Mouse (Mus musculus) CH12.LX (cell line): ENCODE results near the gene Map2k4. TPM values are rescaled to one million over a fixed set of nuclear protein-coding genes. Genes with fewer than 3 reads are reported as not detected.

Experiments
- DNase-seq: peaks from one replicate; pipeline ENCODE4 v3.0.0-alpha.2; 2013; ENCODE audit errors: extremely low read depth
- H3K27ac ChIP-seq: 2 replicates; pipeline ENCODE4 v1.5.1; 2012; ENCODE audit warnings: low read depth, mild to moderate bottlenecking, control low read depth, moderate library complexity; ENCODE audit not compliant: insufficient read depth
- H3K27me3 ChIP-seq: replicated peaks from 2 replicates; pipeline ENCODE3; 2012; ENCODE audit warnings: inconsistent platforms
- H3K36me3 ChIP-seq, 2 experiments: replicated peaks in 1 of 2; 2 replicates each; pipeline versions ENCODE3 to v1.6.1; 2012; ENCODE audit warnings: inconsistent platforms in 1 of 2, low read length in 1 of 2, mild to moderate bottlenecking in 1 of 2, mixed read lengths in 1 of 2, moderate library complexity in 1 of 2; ENCODE audit not compliant: control insufficient read depth in 1 of 2, insufficient read depth in 1 of 2
- H3K4me1 ChIP-seq, 2 experiments: 2 replicates each; pipeline ENCODE4 v1.6.1; 2012; ENCODE audit warnings: inconsistent platforms in 1 of 2, moderate library complexity in 1 of 2; ENCODE audit not compliant: insufficient read depth in 2 of 2, control insufficient read depth in 1 of 2
- H3K4me2 ChIP-seq: 2 replicates; pipeline ENCODE4 v1.6.1; 2012; ENCODE audit warnings: low read depth, mild to moderate bottlenecking, control low read depth; ENCODE audit not compliant: poor library complexity, insufficient read depth, severe bottlenecking
- H3K4me3 ChIP-seq, 3 experiments: fragments of 150-350 bp in 1 of 3; sonication (generic) in 1 of 3; replicated peaks in 1 of 3; 2 replicates each; pipeline versions ENCODE3 to v1.5.1; 2011 to 2012; ENCODE audit warnings: low read depth in 2 of 3, low read length in 2 of 3, mild to moderate bottlenecking in 2 of 3, moderate library complexity in 2 of 3, control low read depth in 1 of 3, improper control_type of control experiment in 1 of 3, inconsistent platforms in 1 of 3, mixed read lengths in 1 of 3; ENCODE audit not compliant: poor library complexity in 1 of 3
- H3K79me2 ChIP-seq: replicated peaks from 2 replicates; pipeline ENCODE4 v1.6.1; 2012; ENCODE audit warnings: mild to moderate bottlenecking, moderate library complexity; ENCODE audit not compliant: control insufficient read depth, poor library complexity, insufficient read depth, severe bottlenecking; ENCODE audit errors: extremely low read depth
- H3K9ac ChIP-seq: 2 replicates; pipeline ENCODE4 v1.6.1; 2012; ENCODE audit warnings: low read depth, mild to moderate bottlenecking, control low read depth, moderate library complexity; ENCODE audit not compliant: insufficient read depth
- H3K9me3 ChIP-seq: replicated peaks from 2 replicates; pipeline ENCODE3; 2012; ENCODE audit warnings: low read length, inconsistent platforms, mixed read lengths
- BHLHE40 ChIP-seq: IDR thresholded peaks from 2 replicates; pipeline ENCODE4 v1.6.1; 2011; ENCODE audit warnings: mild to moderate bottlenecking, low read depth, low read length, improper control_type of control experiment
- CHD1 ChIP-seq: IDR thresholded peaks from 2 replicates; pipeline ENCODE4 v1.6.1; 2012; ENCODE audit warnings: low read depth, low read length, improper control_type of control experiment, inconsistent platforms
- CHD2 ChIP-seq: IDR thresholded peaks from 2 replicates; pipeline ENCODE4 v1.6.1; 2011; ENCODE audit warnings: low read length, improper control_type of control experiment
- CTCF ChIP-seq, 2 experiments: IDR thresholded peaks in 1 of 2; conservative IDR thresholded peaks in 1 of 2; 2 replicates each; pipeline ENCODE4 v1.5.1; 2011 to 2012; ENCODE audit warnings: low read depth in 2 of 2, low read length in 2 of 2, improper control_type of control experiment in 1 of 2, inconsistent platforms in 1 of 2, mild to moderate bottlenecking in 1 of 2, moderate library complexity in 1 of 2
- E2F4 ChIP-seq: IDR thresholded peaks from 2 replicates; pipeline ENCODE4 v1.6.1; 2011; ENCODE audit warnings: low read depth, low read length, improper control_type of control experiment; ENCODE audit not compliant: insufficient replicate concordance
- ELF1 ChIP-seq: IDR thresholded peaks from 2 replicates; pipeline ENCODE4 v1.6.1; 2014; ENCODE audit warnings: low read depth, mild to moderate bottlenecking, inconsistent platforms, low read length, improper control_type of control experiment
- EP300 ChIP-seq: IDR thresholded peaks from 2 replicates; pipeline ENCODE4 v1.6.1; 2011; ENCODE audit warnings: low read length, improper control_type of control experiment
- ETS1 ChIP-seq: conservative IDR thresholded peaks from 2 replicates; pipeline ENCODE4 v1.6.1; 2012; ENCODE audit warnings: low read depth, mild to moderate bottlenecking, inconsistent platforms, low read length, improper control_type of control experiment, moderate library complexity
- IRF4 ChIP-seq: IDR thresholded peaks from 2 replicates; pipeline ENCODE4 v1.6.1; 2014; ENCODE audit warnings: low read depth, mild to moderate bottlenecking, inconsistent platforms, low read length, improper control_type of control experiment
- JUN ChIP-seq: IDR thresholded peaks from 2 replicates; pipeline ENCODE4 v1.6.1; 2011; ENCODE audit warnings: low read depth, mild to moderate bottlenecking, low read length, improper control_type of control experiment, moderate library complexity; ENCODE audit not compliant: insufficient read depth
- KAT2A ChIP-seq: IDR thresholded peaks from 2 replicates; pipeline ENCODE4 v1.6.1; 2012; ENCODE audit warnings: low read length, improper control_type of control experiment, inconsistent platforms; ENCODE audit not compliant: insufficient replicate concordance
- MAFK ChIP-seq: IDR thresholded peaks from 2 replicates; pipeline ENCODE4 v1.6.1; 2011; ENCODE audit warnings: low read length, improper control_type of control experiment; ENCODE audit not compliant: insufficient replicate concordance
- MAX ChIP-seq: IDR thresholded peaks from 2 replicates; pipeline ENCODE4 v1.6.1; 2011; ENCODE audit warnings: low read length, improper control_type of control experiment
- MAZ ChIP-seq: IDR thresholded peaks from 2 replicates; pipeline ENCODE4 v1.6.1; 2012; ENCODE audit warnings: low read depth, mild to moderate bottlenecking, inconsistent platforms, low read length, improper control_type of control experiment, moderate library complexity
- MEF2A ChIP-seq: IDR thresholded peaks from 2 replicates; pipeline ENCODE4 v1.6.1; 2014; ENCODE audit warnings: low read depth, mild to moderate bottlenecking, inconsistent platforms, low read length, improper control_type of control experiment, borderline replicate concordance
- MXI1 ChIP-seq: IDR thresholded peaks from 2 replicates; pipeline ENCODE4 v1.6.1; 2011; ENCODE audit warnings: mild to moderate bottlenecking, low read depth, low read length, improper control_type of control experiment
- MYC ChIP-seq: IDR thresholded peaks from 2 replicates; pipeline ENCODE4 v1.6.1; 2011; ENCODE audit warnings: low read depth, mild to moderate bottlenecking, improper control_type of control experiment, low read length
- NELFE ChIP-seq: IDR thresholded peaks from 2 replicates; pipeline ENCODE4 v1.6.1; 2011; ENCODE audit warnings: low read depth, low read length, improper control_type of control experiment
- NRF1 ChIP-seq: IDR thresholded peaks from 2 replicates; pipeline ENCODE4 v1.6.1; 2014; ENCODE audit warnings: low read depth, mild to moderate bottlenecking, inconsistent platforms, low read length, improper control_type of control experiment, moderate library complexity
- PAX5 ChIP-seq: IDR thresholded peaks from 2 replicates; pipeline ENCODE4 v1.6.1; 2012; ENCODE audit warnings: low read length, inconsistent platforms, mixed read lengths
- POLR2A ChIP-seq: IDR thresholded peaks from 2 replicates; pipeline ENCODE4 v1.6.1; 2011; ENCODE audit warnings: low read depth, mild to moderate bottlenecking, improper control_type of control experiment, low read length
- POLR2AphosphoS2 ChIP-seq: IDR thresholded peaks from 2 replicates; pipeline ENCODE4 v1.6.1; 2011; ENCODE audit warnings: low read depth, low read length, improper control_type of control experiment
- RAD21 ChIP-seq: IDR thresholded peaks from 2 replicates; pipeline ENCODE4 v1.6.1; 2011; ENCODE audit warnings: low read depth, mild to moderate bottlenecking, low read length, improper control_type of control experiment, moderate library complexity
- RCOR1 ChIP-seq: conservative IDR thresholded peaks from 2 replicates; pipeline ENCODE4 v1.6.1; 2012; ENCODE audit warnings: low read depth, mild to moderate bottlenecking, inconsistent platforms, low read length, improper control_type of control experiment
- SIN3A ChIP-seq: IDR thresholded peaks from 2 replicates; pipeline ENCODE4 v1.6.1; 2012; ENCODE audit warnings: low read length, improper control_type of control experiment, inconsistent platforms
- SMC3 ChIP-seq: IDR thresholded peaks from 2 replicates; pipeline ENCODE4 v1.6.1; 2011; ENCODE audit warnings: low read depth, low read length, improper control_type of control experiment
- TBP ChIP-seq: conservative IDR thresholded peaks from 2 replicates; pipeline ENCODE4 v1.6.1; 2011; ENCODE audit warnings: low read depth, low read length, improper control_type of control experiment
- TCF12 ChIP-seq: IDR thresholded peaks from 2 replicates; pipeline ENCODE4 v1.6.1; 2014; ENCODE audit warnings: low read depth, mild to moderate bottlenecking, inconsistent platforms, low read length, improper control_type of control experiment
- UBTF ChIP-seq: IDR thresholded peaks from 2 replicates; pipeline ENCODE4 v1.6.1; 2012; ENCODE audit warnings: low read depth, mild to moderate bottlenecking, inconsistent platforms, low read length, improper control_type of control experiment, moderate library complexity
- USF1 ChIP-seq: IDR thresholded peaks from 2 replicates; pipeline ENCODE4 v1.6.1; 2014; ENCODE audit warnings: low read depth, mild to moderate bottlenecking, inconsistent platforms, low read length, improper control_type of control experiment
- USF2 ChIP-seq: conservative IDR thresholded peaks from 2 replicates; pipeline ENCODE4 v1.6.1; 2011; ENCODE audit warnings: low read depth, low read length, improper control_type of control experiment
- ZKSCAN1 ChIP-seq: IDR thresholded peaks from 2 replicates; pipeline ENCODE4 v1.6.1; 2012; ENCODE audit warnings: low read depth, inconsistent platforms, low read length, improper control_type of control experiment, borderline replicate concordance
- ZMIZ1 ChIP-seq: IDR thresholded peaks from 2 replicates; pipeline ENCODE4 v1.6.1; 2012; ENCODE audit warnings: low read depth, mild to moderate bottlenecking, inconsistent platforms, low read length, improper control_type of control experiment
- ZNF384 ChIP-seq: IDR thresholded peaks from 2 replicates; pipeline ENCODE4 v1.6.1; 2012; ENCODE audit warnings: low read depth, low read length, improper control_type of control experiment, inconsistent platforms
- dilution Hi-C: fragments of 300-500 bp; cut with MboI; formaldehyde crosslinking; loops from 2 replicates; pipeline ENCODE4 v1.14.3; 2020; ENCODE audit warnings: low sequenced_read_pairs; ENCODE audit not compliant: extremely low pct_unique_long_range_greater_than_20kb, extremely low pct_ligation_motif_present
- in situ Hi-C: fragments of 300-500 bp; cut with MboI; formaldehyde crosslinking; loops from 3 replicates; pipeline ENCODE4 v1.14.3; 2019; ENCODE audit warnings: low sequenced_read_pairs, low pct_ligation_motif_present, low pct_unique_long_range_greater_than_20kb, mixed read lengths
- polyA plus RNA-seq: library from polyadenylated mRNA; unstranded; fragments of >175 nt; gene quantifications from 2 replicates; pipeline ENCODE4 v1.2.1, GENCODE M21; 2012; ENCODE audit warnings: low read depth; ENCODE audit not compliant: insufficient read length
- total RNA-seq, 2 experiments: library from RNA; depleted of rRNA; stranded (reverse); fragments of 300-350 nt in 1 of 2; fragments of >200 nt in 1 of 2; gene quantifications; 2 replicates each; pipeline ENCODE4 v1.2.3; 2012 to 2014

Map2k4 gene
- total and polyA plus RNA-seq, 3 experiments = 27.2 to 50.0 (median 43.3) TPM

DNA sequence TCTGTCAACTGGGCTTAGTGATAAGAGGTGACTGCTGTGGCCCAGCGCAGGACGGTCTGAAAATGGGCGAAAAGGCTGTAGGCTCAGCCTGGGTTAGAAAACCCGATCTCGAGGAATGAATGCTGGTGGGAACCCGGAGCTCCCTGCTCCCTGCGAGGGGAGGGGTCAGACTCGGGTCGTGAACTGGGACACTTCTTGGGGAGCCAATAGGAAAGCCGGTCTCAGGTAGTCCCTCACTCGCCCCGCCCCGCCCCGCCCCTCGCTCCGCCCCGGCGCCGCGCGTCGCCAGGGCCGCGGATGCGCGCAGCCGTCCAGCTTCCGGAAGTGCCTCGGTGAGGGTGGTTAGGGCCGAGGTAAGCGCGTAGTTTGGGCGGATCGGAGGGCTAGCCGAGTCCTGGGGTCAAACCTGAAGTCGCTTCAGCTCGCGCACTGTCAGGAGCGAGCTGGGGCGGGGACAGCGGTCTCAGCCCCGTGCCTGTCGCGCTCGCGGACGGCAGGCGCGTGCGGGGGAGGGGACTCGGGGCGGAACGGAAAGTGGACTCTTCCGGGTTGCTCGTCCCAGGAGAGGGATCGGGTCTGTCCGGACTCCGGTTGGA lies 18.9 kb upstream of the Map2k4 start, which contains the start of gene Zkscan6 (continued):
- TF ChIP-seq MXI1 = peak; percentile 63
- TF ChIP-seq PAX5 = no peak
- TF ChIP-seq MEF2A = peak; percentile 26
- TF ChIP-seq EP300 = no peak
- peak; percentile 80 for TF ChIP-seq MYC
- TF ChIP-seq ELF1 = peak; percentile 96
- TF ChIP-seq ETS1 = 0 out of 2 replicates have a peak, but pooled peaks have one; percentile 35
- TF ChIP-seq RAD21 = no peak
- peak; percentile 66; the same call in 1 of the 2 replicates for TF ChIP-seq POLR2AphosphoS2
- TF ChIP-seq TBP = peak; percentile 68

DNA sequence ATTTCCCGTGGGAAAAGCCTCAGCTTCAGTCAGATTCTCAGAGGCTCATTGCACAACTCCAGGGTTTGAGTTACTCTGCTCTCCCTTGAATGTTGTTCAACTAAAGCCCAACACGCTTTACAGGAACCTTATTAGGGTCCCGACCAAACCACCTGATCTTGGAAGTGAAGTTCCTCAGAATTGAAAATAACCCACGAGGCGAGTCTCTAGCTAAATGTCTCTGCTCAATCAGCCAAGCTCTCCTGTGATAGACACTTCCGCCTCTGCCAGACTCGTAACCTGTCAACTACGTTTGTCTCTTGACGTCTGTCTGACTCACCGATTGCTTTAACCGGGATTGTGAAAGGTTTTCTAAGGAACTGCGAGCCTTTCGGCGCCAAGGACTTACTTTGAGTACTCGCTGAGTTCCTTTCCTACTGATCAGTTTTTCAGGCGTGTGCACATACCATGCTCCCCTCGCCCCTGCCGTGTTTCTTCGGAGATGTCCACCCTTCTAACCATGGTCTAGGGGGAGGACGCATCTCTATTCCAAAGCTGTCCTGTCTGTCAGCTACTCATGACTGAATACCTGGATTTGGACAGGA lies 18.3 kb upstream of the Map2k4 start:
- no peaks in the 10 kb centered on the region for H3K9me3 ChIP-seq
- in situ Hi-C loops = no loop called here
- H3K4me1 ChIP-seq = peaks cover 0 to 40% of the 10 kb centered on the region in 2 experiments; a peak in 3 of 4 replicates
- H3K79me2 ChIP-seq = peaks cover 18% of the 10 kb centered on the region
- peak overlapping the region; percentile 48 for H3K9ac ChIP-seq
- peak; percentile 67 for DNase-seq
- peak overlapping the region; percentile 94 for H3K4me2 ChIP-seq
- no peaks in the 10 kb centered on the region for H3K27me3 ChIP-seq
- peak overlapping the region; percentile 59 to 85 (median 78) for H3K4me3 ChIP-seq
- dilution Hi-C loops = no loop called here
- peaks cover 0 to 6% of the 10 kb centered on the region in 2 experiments for H3K36me3 ChIP-seq
- peak overlapping the region; percentile 7; the same call in 1 of the 2 replicates for H3K27ac ChIP-seq
- TF ChIP-seq CTCF (conservative IDR thresholded peaks at IDR 0.05 in 1 of 2, IDR thresholded peaks at IDR 0.05 in 1 of 2; ENCODE audit: low read depth in 2 of 2, low read length in 2 of 2) = 0 out of 4 replicates have a peak, but pooled peaks of 1 of the 2 experiments have one; percentile 6
- no peak for TF ChIP-seq TCF12
- 0 out of 2 replicates have a peak, but pooled peaks have one; percentile 13 for TF ChIP-seq ETS1
- no peak for TF ChIP-seq MAZ
- no peak for TF ChIP-seq POLR2AphosphoS2
- no peak for TF ChIP-seq MAX
- peak; percentile 38; the same call in 1 of the 2 replicates for TF ChIP-seq MXI1
- TF ChIP-seq E2F4 = no peak
- TF ChIP-seq ZMIZ1 = no peak
- no peak for TF ChIP-seq USF1
- TF ChIP-seq RCOR1 = 0 out of 2 replicates have a peak, but pooled peaks have one; percentile 5
- peak; percentile 23; the same call in 1 of the 2 replicates for TF ChIP-seq SIN3A
- 0 out of 2 replicates have a peak, but pooled peaks have one; percentile 4 for TF ChIP-seq CHD1
- TF ChIP-seq ELF1 = peak; percentile 69
- no peak for TF ChIP-seq PAX5
- TF ChIP-seq KAT2A = no peak
- TF ChIP-seq ZKSCAN1 = no peak
- no peak for TF ChIP-seq NELFE
- TF ChIP-seq POLR2A = no peak
- TF ChIP-seq IRF4 = no peak
- no peak for TF ChIP-seq ZNF384
- TF ChIP-seq JUN = no peak
- TF ChIP-seq MAFK = no peak
- TF ChIP-seq UBTF = 0 out of 2 replicates have a peak, but pooled peaks have one; percentile 12
- no peak for TF ChIP-seq CHD2
- TF ChIP-seq BHLHE40 = no peak
- no peak for TF ChIP-seq TBP
- TF ChIP-seq RAD21 = no peak
- 0 out of 2 replicates have a peak, but pooled peaks have one; percentile 17 for TF ChIP-seq EP300
- TF ChIP-seq SMC3 = no peak
- no peak for TF ChIP-seq USF2
- no peak for TF ChIP-seq NRF1
- TF ChIP-seq MEF2A = no peak
